Mouse (Mus musculus) urinary bladder, postnatal 25 days (tissue): ENCODE measurements around the gene Tspan3.

ENCODE experiments used
- DNase-seq: peaks from one replicate; pipeline ENCODE4 v3.0.0; 2022; ENCODE audit warnings: low spot score

Tspan3 gene

DNA sequence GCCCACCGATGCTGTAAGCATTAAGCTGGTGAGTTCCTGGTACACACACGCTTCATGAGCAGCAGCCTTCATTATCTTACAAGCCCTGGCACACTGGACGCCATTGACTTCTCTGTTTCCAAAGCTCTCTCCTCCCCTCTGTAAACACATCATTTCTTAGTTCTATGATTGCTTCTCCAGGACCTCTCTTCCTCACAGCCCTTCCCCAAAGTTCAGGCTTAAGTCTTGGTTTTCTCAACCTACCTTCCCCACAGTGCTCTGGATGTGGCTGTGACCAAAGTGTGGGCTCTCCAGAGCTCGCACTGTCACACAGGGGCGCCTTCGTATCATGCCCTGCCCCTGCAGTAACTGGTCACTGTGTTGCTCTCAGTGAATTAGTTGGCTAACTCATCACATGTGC is at the start of gene Tspan3:
Gene Tspan3 (minus strand): TSS at position 101 of the 400 bp plus-strand sequence.
- no peak for DNase-seq

DNA sequence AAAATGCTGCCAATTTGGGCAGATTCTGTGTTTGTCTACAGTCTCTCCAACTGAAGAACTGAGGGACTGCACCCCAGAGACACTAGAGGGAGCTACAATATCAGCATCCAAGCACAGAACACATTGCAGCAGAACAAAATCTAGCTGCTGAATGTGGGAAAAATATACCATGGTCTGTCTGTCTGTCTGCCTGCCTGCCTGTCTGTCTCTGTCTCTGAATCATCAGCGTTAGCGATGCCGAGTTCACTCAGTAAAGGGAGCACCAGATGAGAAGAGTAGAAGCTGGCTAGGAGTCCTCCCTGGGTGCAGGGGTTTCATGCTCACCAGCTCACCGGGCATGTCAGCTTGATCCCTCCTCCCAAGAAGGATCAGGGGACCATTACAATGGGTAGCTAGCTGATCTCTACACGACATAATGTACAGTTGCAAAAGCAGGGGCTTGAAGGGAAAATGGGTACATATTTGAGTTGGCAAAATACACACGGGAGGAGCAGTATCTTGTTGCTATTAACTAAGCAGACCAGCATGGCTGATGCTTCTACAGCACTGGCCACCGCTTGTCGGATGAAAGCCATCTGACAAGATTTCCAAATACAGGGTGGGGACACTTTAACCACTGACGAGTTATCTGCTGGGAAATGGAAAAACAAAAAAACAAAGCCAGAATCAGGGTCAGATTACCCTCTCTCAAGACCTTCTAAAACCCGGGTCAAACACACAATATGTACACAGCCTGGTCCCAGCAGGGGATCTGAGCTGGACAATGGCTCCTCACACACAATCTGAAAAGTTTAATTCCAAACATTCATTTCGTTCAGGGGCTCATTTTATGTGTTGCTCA is 48.4 kb upstream of the Tspan3 start:
- no peak for DNase-seq

DNA sequence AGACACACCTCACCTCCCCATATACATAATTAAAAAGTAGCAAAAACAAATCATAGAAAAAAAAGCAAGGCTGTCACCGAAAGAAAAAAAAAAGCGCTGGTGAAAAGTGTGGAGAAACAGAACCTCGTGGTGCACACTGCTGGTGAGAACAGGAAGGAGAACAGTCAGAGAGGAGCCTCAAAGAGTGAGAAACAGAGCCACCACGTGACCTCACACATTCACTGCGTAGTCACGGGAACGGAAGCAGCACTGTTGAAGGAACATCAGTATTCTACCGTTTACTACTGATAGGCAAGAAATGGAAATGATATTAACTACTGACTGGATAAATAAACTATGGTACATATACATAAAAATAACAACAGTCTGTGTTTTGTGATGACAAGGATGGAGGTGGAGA is 43.5 kb upstream of the Tspan3 start:
- no peak for DNase-seq

DNA sequence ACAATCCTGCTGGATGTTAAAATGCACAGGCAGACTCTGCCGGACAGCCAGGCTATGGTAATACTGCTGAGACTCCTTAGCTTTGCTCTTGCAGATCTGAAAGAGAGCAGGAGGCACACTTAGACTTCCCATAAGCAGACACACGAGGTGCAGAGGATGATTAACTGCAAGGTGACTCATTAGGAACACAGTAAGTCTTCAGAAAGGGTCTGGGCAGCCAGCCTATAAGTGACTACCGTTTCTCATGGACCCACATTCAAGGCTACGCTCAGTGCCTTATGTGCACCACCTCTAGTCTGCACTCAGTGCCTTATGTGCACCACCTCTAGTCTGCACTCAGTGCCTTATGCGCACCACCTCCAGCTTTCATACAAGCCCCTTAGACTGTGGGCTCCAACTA is 42.2 kb upstream of the Tspan3 start:
- no peak for DNase-seq

DNA sequence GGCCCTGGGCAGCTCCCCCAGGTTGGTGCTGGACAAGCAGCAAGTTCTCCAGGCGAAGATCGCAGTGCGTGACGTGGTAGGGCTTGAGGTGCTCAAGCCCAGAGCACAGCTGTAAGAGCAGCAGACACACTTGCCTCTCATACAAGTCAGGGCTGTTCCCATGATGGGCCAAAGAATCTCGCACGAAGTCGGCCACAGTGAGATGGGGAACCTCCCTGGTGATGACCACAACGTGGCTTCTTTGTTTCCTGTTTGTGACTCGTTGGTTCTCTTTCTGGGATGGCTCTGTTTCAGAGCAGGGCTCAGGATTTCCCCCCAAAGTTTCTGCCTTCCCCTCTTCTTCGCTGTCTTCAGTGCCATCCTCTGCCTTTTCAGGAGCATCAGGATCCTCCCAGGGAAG is 41.8 kb upstream of the Tspan3 start:
- DNase-seq = no peak

DNA sequence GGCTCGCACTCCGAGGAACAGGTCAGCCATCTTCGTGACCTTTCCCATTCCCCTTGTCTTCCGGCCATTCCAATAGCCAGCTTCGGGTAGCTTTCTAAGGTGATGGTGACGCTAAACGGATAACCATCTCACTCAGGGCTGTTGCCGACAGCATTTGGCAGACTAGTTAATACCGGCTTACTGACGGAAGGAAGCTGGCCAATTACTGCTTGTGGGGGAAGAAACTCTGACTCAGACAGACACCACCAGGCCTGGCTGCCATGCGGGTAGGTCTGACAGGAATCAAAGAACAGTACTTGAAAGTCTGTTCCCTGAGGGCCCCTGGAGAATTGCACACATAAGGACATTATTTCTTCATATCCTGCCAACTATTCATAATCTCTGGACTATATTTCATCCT is 40.1 kb upstream of the Tspan3 start:
- DNase-seq = no peak

DNA sequence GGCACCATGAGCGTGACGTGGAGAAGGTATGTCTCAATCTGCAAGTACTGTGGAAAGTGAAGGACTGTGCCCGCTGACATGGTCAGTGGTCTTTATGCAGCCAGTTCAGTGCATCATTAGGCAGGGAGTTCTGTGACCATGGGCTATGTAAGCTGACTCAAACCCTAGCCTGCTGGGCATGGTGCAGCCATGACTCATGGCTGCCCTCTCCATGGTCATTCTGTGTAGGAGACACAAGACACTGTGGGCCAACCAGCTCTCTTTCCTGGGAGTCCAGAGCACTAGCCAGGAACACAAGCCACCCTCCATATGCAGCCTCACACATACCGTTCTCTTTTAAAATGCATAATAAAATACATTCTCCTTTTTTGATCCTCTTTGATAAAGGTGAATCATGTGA is 39.0 kb upstream of the Tspan3 start:
- no peak for DNase-seq

DNA sequence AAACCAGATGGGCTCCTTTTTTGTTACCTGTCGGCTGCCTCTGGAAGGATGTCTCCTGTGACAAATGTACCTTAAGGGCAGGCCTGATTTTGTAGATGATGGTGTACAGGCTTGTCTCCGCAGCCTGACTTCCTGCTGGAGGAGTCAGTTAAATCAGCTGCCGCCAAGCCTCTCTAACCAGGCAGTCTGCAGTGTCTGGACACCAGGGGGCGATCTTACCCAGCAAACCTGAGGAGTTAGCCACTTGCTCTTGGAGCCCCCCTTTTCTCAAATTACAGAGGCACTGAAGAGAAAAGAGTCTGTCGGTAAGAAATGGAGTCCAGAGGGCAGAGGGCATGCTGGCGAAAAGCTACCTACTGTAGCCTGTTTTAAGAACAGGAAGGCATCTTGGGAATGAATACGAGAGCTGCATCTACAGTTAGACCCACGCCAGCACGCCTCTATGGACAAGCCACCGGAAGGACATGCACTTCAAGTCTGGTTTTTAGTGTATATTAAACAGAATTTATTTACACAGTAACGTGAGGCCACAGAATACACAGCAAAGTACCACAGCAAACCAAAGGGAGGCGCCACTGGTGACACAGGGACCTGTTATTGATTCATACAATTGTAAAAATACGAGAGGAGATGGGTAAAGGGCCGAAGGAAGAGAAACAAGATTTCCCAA is 35.5 kb upstream of the Tspan3 start:
- peak; percentile 87 for DNase-seq

DNA sequence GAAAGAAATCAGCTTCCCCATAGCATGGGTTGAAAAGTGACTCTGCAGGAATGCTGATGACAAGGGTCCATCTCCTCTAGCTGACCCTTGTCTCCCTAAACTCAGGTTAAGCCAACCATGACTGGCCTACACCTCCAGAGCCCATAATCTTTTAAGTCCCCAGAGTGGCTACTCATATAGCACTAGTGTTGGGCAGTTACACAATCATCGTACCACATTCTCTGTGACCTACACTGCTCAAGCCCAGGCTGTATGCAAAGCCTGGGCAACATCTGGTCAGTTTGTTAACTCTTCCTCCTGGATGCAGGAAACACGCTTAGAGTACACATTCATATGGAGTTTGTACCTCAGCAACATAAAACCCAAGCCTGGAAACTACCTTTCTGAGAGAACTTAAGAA is 34.9 kb upstream of the Tspan3 start:
- DNase-seq = no peak

DNA sequence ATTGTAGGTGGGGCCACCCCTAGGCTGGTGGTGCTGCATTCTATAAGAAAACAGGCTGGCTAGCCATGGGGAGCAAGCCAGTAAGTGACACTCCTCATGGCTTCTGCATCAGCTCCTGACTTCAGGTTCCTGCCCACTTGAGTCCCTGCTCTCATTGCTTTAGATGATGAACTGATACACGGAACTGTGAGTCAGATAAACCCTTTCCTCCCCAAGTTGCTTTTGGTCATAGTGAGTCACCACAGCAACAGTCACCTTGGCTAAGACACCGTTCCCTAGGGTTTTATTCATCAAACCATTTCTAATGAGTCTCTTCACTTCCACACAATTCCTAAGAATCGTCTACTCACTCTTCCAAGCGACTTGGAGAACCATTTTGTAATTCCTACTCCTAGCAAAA is 31.6 kb upstream of the Tspan3 start:
- DNase-seq = no peak

DNA sequence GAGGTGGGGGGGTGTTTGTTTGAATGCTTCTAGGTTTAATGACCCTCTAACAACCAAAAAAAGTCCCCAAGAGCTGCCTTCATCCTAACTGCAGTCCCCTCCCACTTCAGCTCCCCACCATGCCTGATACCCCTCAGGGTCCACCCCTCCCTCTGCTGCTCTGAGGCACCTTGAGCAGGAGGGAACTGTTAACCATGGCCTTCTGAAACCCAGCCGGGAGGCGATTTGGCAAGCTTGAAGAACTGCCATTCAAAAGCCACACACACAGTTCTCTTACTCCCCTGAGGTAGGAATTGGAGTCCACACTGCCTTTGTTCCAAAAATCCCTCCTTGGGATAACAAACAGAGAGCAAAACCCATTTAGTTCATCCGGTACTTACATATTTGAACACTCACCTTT is 29.9 kb upstream of the Tspan3 start:
- DNase-seq = no peak

DNA sequence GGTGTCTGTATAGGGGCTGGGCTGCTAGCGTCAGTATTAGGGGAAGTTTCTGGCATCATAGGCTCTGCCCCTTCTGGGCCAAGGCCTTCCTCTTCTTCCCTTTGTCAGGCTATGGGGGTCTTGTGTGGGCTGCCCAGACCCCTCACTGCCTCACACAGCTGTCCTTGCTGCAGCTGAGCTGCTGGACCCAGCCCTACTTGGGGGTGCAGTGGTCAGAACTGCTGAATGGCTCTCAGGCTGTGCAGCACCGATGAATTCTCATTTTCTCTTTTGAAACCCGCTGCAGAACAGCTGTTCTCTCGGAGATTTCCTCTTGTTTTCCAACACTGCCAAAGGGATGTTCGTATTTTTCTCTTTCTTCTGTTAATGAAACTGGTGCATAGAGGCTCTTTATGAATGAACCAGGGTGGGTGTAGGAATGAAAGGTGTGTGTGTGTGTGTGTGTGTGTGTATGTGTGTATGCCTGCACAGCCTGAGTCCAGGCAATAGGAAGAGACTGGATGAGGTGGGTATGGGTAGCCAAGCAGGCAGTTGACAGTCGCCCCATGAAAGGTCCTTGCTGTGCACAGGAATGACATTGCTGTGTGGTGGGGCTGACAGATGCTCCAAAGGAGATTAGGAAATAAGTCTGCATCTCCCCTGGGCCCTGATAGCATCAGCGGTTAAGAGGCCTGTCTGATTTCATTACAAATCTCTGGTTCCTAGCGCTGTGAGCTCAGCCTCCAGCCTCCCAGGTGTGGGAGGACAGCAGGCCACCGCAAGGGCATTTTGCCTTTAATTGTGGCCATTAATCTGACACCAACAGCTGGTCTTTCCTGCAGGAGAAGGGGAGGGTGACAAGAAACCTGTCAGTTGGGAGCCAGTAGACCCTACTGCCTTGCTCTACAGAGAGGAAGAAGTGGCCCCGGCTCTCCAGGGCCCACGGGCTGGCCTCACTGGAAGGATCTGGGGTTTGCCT is 26.5 kb upstream of the Tspan3 start:
- no peak for DNase-seq

DNA sequence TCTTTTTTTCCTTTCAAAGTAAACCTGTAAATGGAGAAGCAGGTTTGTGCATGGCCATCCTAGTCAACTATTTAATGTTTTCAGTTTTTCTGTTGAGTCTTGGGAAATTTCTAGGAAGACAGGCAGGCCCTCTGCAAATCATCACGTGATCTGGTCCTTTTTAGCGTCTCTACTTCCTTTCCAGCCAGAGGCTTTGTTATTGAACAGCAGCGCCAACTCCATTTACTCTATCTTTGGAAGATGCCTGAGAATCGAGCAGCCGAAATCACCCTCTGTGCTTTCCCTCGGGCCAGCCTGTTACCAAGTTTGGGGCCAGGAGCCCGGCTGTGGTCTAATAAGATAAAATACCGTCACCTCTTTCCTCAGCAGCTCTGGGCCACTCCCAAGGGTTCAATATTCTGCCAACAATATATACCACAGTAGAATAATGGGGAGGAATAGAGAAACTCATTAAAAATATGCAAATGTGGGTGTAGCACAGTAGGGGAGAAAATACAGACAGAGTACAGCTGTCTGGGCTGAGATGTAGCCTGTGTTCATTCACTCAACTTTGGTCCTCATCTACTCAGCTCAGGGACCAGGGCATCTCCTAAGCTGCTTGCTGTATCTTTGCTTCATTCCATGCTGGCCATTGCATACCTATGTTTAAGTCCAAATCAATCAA is 15.0 kb upstream of the Tspan3 start:
- DNase-seq = no peak

DNA sequence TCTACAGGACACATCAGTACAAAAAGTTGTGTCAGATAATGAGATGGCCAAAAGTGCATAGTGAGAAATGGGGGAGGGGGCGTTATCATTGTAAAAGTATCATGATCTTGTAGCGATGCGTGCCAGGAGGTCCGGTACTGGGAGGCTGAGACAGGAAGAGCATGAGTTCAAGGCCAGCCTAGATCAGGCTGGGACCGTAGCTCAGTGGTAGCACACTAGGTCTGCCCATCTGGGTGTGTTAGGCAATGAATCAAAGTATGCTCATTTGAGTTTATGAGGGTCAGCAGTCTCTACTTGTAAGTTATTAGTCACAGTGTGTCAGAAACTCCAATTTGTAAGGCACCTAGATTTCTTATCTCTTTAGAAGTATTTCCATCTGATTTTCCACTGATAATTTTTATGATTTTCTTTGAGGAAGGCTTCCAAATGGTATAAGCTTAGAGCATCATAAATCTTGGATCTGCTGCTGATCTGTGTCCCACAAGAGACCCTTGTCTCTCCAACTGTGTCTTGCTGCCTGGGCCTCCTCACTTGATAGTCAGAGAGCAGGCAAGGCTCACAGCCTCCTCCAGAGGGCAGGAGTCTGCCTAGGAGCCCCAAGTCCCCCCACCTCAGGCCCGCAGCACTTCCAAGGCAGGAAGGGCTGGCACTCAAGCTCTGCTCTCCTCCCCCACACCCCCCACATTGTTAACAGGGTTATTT is 14.3 kb upstream of the Tspan3 start:
- no peak for DNase-seq

DNA sequence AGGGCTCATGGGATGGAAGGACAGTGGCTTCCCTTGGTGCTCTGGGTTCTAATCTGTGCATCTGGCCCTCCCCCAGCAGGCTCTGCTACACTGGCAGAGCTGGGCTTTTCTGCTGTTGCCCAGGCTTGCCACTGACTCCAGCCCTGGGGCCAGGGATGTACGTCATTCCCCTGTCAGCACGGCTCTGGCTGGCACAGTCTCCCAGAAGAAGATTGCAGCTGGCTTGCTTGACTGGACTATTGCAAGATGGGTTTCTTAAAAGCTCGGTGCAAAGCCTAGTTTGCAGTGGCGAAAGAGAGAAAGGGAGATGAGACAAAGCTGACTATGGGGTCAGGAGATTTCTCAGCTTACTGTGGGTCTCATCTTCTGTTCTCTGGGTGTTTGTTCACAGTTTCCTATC is 12.1 kb upstream of the Tspan3 start:
- no peak for DNase-seq

DNA sequence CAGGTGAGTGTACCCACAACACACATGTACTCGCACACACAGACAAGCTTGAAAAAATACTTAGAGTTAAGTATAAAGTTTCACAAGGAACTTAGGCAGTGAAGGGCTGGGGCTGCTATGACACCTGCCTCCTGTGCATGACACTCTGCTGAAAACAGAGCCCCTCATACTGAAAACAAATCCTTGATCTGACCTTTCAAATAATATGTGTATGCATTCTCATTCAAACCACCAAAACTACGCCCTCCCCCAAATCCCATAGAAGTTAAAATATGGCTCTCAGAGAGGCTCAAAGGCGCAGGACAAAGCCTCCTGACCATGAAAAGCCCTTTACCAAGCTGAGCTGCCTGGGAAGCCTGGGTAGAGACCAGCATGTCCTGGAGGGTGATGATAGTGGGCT is 10.0 kb upstream of the Tspan3 start:
- no peak for DNase-seq

DNA sequence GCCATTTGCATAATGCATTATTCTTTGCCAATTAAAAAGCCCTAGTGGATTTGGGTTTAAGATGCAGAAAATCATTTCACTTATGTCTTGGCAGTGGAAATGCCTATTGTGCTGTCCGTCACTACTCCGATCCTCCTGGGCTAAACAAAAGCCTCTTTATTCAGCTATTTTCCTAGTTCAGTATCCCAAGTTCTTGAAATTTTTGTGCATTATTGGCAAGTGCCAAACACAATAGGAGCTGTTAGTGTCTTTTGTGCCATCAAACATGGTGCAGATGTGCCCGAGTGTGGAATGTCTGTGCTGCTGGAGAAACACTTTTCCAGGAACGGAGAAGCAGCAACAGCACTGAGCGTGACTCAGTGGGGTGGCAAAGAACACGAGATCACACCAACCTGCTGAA is 2.4 kb upstream of the Tspan3 start:
- DNase-seq = no peak

DNA sequence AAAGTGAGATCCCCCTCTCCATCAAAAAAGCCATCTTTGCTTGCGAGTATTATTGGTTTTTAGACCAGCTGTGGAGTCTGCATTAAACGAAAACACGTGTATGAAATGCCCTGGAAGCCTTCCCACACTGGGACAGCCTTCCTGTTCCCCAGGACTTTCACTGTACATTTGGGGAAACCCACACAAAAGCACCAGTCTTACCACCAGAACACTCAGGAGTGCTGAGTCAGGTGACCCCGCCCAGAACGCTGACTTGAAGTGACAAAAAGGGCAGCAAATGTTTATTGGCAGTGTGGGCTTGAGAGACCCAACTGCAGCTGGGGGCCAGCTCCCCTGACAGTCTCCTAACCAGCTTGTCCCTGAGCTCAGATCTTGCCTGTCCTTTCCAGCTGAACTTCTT is 884 bp upstream of the Tspan3 start:
- DNase-seq = no peak

DNA sequence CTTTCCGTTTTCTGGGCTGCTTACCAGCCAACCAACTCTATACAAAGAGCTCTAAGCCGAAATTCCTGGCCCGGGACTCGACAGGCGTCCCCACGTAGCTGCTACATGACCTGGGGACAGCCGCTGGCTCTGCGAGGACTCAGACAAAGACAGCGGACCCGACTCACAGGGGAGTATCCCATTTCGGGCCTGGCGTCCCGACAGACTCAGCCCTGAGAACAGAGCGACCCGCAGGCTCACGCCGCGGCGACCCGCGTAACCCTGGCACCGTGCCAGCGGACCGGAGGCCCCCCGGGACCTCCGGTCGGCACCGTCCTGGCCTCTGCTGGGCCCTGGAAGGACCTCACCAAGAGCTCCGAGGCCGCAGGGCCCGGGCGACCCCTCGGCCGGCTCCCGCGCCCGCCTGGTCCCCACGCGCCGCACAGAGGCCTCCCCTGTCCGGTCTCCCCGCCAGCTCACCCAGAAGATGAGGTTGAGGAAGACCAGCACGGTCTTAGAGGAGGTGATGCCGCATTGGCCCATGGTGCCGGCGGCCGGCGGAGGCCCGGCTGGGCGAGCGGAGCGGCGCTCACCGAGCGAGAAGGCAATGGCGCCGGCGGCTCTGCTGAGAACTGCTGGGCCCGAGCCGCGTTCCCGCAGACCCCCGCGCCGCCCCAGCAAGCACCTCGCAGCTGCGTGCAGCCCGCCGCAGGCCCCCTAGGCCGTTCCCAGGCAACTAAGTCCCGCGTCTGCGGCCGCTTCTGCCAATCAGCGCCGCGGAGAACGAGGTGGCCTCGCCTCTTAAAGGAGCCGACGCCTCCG is 4.7 kb downstream of the Tspan3 start:
- peak; percentile 79 for DNase-seq

DNA sequence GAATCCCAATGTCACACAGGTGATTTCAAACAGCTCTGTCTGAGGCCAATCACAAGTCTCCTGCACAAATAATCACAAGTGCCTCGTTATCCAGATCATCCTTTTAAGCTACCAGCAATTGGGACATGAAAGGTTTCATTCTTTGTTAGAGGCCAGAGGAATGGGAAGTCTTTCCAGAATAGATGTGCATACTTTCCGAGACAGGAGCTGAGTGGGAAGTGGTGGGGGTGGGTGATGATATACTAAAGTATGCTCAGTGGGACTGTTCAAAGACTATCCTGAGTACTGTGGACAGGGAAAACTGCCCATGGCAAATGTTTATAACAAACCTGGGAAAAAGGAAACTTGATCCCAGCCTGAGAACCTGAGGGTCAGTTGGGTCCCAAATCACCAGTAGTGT is 5.8 kb downstream of the Tspan3 start:
- DNase-seq = no peak

DNA sequence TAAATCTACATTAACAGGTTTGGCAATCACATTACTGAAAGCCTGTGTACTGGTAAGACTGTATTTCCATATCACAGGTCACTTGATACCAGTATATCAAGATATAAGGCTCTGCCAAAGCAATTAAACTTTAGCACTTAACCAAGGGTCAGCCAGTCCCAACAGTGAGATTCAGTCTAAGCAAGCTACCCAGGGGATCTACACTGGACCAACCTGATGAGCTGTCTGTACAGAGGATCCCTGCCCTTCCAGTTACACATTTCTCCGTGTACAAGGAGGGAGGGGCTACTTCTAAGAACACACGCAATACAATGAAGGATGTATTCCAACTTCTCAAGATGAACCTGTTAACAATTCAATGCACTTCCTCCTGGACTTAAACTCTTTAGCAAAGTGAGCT is 7.2 kb downstream of the Tspan3 start:
- DNase-seq = no peak
